Mouse (Mus musculus): ENCODE results near the gene Rab11fip3.

DNA sequence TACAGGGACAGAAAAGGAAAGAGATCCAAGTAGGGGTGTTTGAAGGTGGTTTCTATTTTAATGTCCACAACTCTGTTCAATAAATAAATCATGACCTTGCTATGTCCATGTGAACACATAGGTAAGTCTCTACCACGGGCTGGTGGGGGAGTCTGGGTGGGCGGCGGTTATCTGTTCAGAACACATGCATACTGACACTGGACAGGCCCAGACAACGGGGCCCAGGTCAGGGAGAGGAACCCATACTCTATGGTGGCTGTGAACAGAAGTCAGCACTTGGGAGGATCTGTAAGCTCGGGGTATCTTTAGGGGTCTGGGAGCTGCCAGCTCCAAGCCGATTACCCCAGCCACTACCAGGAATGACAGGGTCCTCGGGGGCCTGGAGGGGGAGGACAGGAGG lies 123.0 kb downstream of the Rab11fip3 start:
- TF ChIP-seq CTCF (IDR thresholded peaks at IDR 0.05) (no peak), POLR2A (IDR thresholded peaks at IDR 0.05; ENCODE audit: insufficient read depth, low read depth, low read length) (no peak)
